Mouse (Mus musculus): ENCODE results near the gene Ncam1. TPM values are rescaled to one million over a fixed set of nuclear protein-coding genes. Genes with fewer than 3 reads are reported as not detected.

Gene Ncam1
- polyA plus RNA-seq, 1 experiment from 2014 or later: 126 TPM

GRCm38 (mm10) chr9:49523881-49524280, 274.8 kb downstream of the Ncam1 start:
- DNase-seq (ENCODE audit: low spot score): no peak
- Histone ChIP-seq H3K36me3 (peaks cover 14% of the 10 kb centered on the region), H3K4me3 (no peak overlapping the region), H3K27ac (no peak overlapping the region), H3K27me3 (ENCODE audit: insufficient read depth, poor library complexity, severe bottlenecking) (no peaks in the 10 kb centered on the region), H3K9me3 (no peaks in the 10 kb centered on the region), H3K4me1 (replicated peaks) (peaks cover 12% of the 10 kb centered on the region)
- 93% methylated on average over 9 of the region's 9 CpGs for WGBS

- H3K36me3 ChIP-seq: peaks cover 28% of the 10 kb centered on the region
- WGBS: 76% methylated on average over 2 of the region's 2 CpGs
These were observed 284.4 kb downstream of the Ncam1 start for GRCm38 (mm10) chr9:49514306-49514705.

GRCm38 (mm10) chr9:49510666-49511065, 288.1 kb downstream of the Ncam1 start:
- Histone ChIP-seq H3K27ac (no peak overlapping the region), H3K4me1 (replicated peaks) (peaks cover 12% of the 10 kb centered on the region), H3K36me3 (peaks cover 52% of the 10 kb centered on the region), H3K4me3 (no peak overlapping the region), H3K9me3 (no peaks in the 10 kb centered on the region), H3K27me3 (ENCODE audit: insufficient read depth, poor library complexity, severe bottlenecking) (no peaks in the 10 kb centered on the region)
- DNase-seq (ENCODE audit: low spot score): no peak
- WGBS: 88% methylated on average over 4 of the region's 4 CpGs

More at GRCm38 (mm10) chr9:49514306-49514705, 284.4 kb downstream of the Ncam1 start:
- H3K4me3 ChIP-seq: no peak overlapping the region
- DNase-seq (ENCODE audit: low spot score): no peak
- no peak overlapping the region for H3K27ac ChIP-seq
- H3K4me1 ChIP-seq (replicated peaks): peaks cover 23% of the 10 kb centered on the region
- no peaks in the 10 kb centered on the region for H3K9me3 ChIP-seq
- no peaks in the 10 kb centered on the region for H3K27me3 ChIP-seq (ENCODE audit: insufficient read depth, poor library complexity, severe bottlenecking)

GRCm38 (mm10) chr9:49509628-49510027, 289.1 kb downstream of the Ncam1 start:
- H3K36me3 ChIP-seq: peaks cover 58% of the 10 kb centered on the region
- WGBS: 93% methylated on average over 8 of the region's 8 CpGs
- no peak for DNase-seq (ENCODE audit: low spot score)

GRCm38 (mm10) chr9:49509094-49509493, 289.6 kb downstream of the Ncam1 start:
- H3K4me1 ChIP-seq (replicated peaks): no peaks in the 10 kb centered on the region
- no peak overlapping the region for H3K4me3 ChIP-seq
- no peaks in the 10 kb centered on the region for H3K9me3 ChIP-seq
- H3K36me3 ChIP-seq: peaks cover 58% of the 10 kb centered on the region
- no peak for DNase-seq (ENCODE audit: low spot score)
- 90% methylated on average over 3 of the region's 3 CpGs for WGBS
- no peaks in the 10 kb centered on the region for H3K27me3 ChIP-seq (ENCODE audit: insufficient read depth, poor library complexity, severe bottlenecking)
- H3K27ac ChIP-seq: no peak overlapping the region

More at GRCm38 (mm10) chr9:49509628-49510027, 289.1 kb downstream of the Ncam1 start:
- H3K4me1 ChIP-seq (replicated peaks): peaks cover 3% of the 10 kb centered on the region; the same call in 1 of the 2 replicates
- no peaks in the 10 kb centered on the region for H3K27me3 ChIP-seq (ENCODE audit: insufficient read depth, poor library complexity, severe bottlenecking)
- H3K4me3 ChIP-seq: no peak overlapping the region
- no peaks in the 10 kb centered on the region for H3K9me3 ChIP-seq
- H3K27ac ChIP-seq: no peak overlapping the region

- H3K27me3 ChIP-seq (ENCODE audit: insufficient read depth, poor library complexity, severe bottlenecking): no peaks in the 10 kb centered on the region
- 88% methylated on average over 9 of the region's 9 CpGs for WGBS
- DNase-seq (ENCODE audit: low spot score): no peak
- H3K36me3 ChIP-seq: peaks cover 58% of the 10 kb centered on the region
- no peak overlapping the region for H3K4me3 ChIP-seq
- H3K27ac ChIP-seq: no peak overlapping the region
- H3K4me1 ChIP-seq (replicated peaks): no peaks in the 10 kb centered on the region
- no peaks in the 10 kb centered on the region for H3K9me3 ChIP-seq
These were observed 290.7 kb downstream of the Ncam1 start for GRCm38 (mm10) chr9:49507829-49508585.

GRCm38 (mm10) chr9:49504658-49505057, 294.1 kb downstream of the Ncam1 start:
- Histone ChIP-seq H3K9me3 (no peaks in the 10 kb centered on the region), H3K4me3 (no peak overlapping the region), H3K4me1 (replicated peaks) (no peaks in the 10 kb centered on the region), H3K36me3 (peaks cover 44% of the 10 kb centered on the region), H3K27me3 (ENCODE audit: insufficient read depth, poor library complexity, severe bottlenecking) (no peaks in the 10 kb centered on the region), H3K27ac (no peak overlapping the region)
- DNase-seq (ENCODE audit: low spot score): no peak
- WGBS: 84% methylated on average over 5 of the region's 5 CpGs

GRCm38 (mm10) chr9:49502245-49502644, 296.5 kb downstream of the Ncam1 start:
- H3K9me3 ChIP-seq: no peaks in the 10 kb centered on the region
- no peak overlapping the region for H3K27ac ChIP-seq
- H3K36me3 ChIP-seq: peaks cover 22% of the 10 kb centered on the region
- H3K27me3 ChIP-seq (ENCODE audit: insufficient read depth, poor library complexity, severe bottlenecking): no peaks in the 10 kb centered on the region
- no peak for DNase-seq (ENCODE audit: low spot score)
- no peaks in the 10 kb centered on the region for H3K4me1 ChIP-seq (replicated peaks)
- WGBS: 87% methylated on average over 4 of the region's 4 CpGs
- H3K4me3 ChIP-seq: no peak overlapping the region

GRCm38 (mm10) chr9:49499878-49500277, 298.8 kb downstream of the Ncam1 start:
- H3K27me3 ChIP-seq (ENCODE audit: insufficient read depth, poor library complexity, severe bottlenecking): no peaks in the 10 kb centered on the region
- H3K36me3 ChIP-seq: no peaks in the 10 kb centered on the region
- no peak overlapping the region for H3K4me3 ChIP-seq
- no peak for DNase-seq (ENCODE audit: low spot score)
- H3K4me1 ChIP-seq (replicated peaks): no peaks in the 10 kb centered on the region; the same call in 1 of the 2 replicates
- no peaks in the 10 kb centered on the region for H3K9me3 ChIP-seq
- WGBS: 86% methylated on average over 2 of the region's 2 CpGs
- no peak overlapping the region for H3K27ac ChIP-seq

- H3K4me1 ChIP-seq (replicated peaks): peaks cover 10% of the 10 kb centered on the region; the same call in 1 of the 2 replicates
- H3K4me3 ChIP-seq: 0 out of 2 replicates have a peak overlapping the region, but pooled peaks have one; percentile 13
- H3K9me3 ChIP-seq: no peaks in the 10 kb centered on the region
- DNase-seq (ENCODE audit: low spot score): peak; percentile 69
- peak overlapping the region; percentile 73 for H3K27ac ChIP-seq
- 0 out of 2 replicates have a peak, but pooled peaks cover 3% of the 10 kb centered on the region for H3K27me3 ChIP-seq (ENCODE audit: insufficient read depth, poor library complexity, severe bottlenecking)
- H3K36me3 ChIP-seq: no peaks in the 10 kb centered on the region
- 8% methylated on average over 4 of the region's 4 CpGs for WGBS
These were observed 304.6 kb downstream of the Ncam1 start for GRCm38 (mm10) chr9:49493979-49494649.

GRCm38 (mm10) chr9:49490609-49491008, 308.1 kb downstream of the Ncam1 start:
- H3K4me1 ChIP-seq (replicated peaks): peaks cover 23% of the 10 kb centered on the region
- no peak overlapping the region for H3K4me3 ChIP-seq
- no peak for DNase-seq (ENCODE audit: low spot score)
- no peaks in the 10 kb centered on the region for H3K36me3 ChIP-seq
- no peak overlapping the region for H3K27ac ChIP-seq
- H3K9me3 ChIP-seq: no peaks in the 10 kb centered on the region
- H3K27me3 ChIP-seq (ENCODE audit: insufficient read depth, poor library complexity, severe bottlenecking): peaks cover 21% of the 10 kb centered on the region
- WGBS: 85% methylated on average over 4 of the region's 4 CpGs

GRCm38 (mm10) chr9:49488912-49489895, 309.5 kb downstream of the Ncam1 start:
- H3K4me1 ChIP-seq (replicated peaks): peaks cover 27% of the 10 kb centered on the region
- WGBS: 36% methylated on average over 16 of the region's 16 CpGs
- H3K36me3 ChIP-seq: no peaks in the 10 kb centered on the region
- DNase-seq (ENCODE audit: low spot score): peak; percentile 87
- no peak overlapping the region; the same call in 1 of the 2 replicates for H3K4me3 ChIP-seq
- no peak overlapping the region for H3K27ac ChIP-seq
- H3K27me3 ChIP-seq (ENCODE audit: insufficient read depth, poor library complexity, severe bottlenecking): peaks cover 21% of the 10 kb centered on the region
- H3K9me3 ChIP-seq: no peaks in the 10 kb centered on the region

Data from hindbrain, embryonic 10.5 days (tissue).